Comparison of ENCODE assay signal across 8 mouse cellular contexts in genomic region chr3:138527667-138528231, GRCm38 (mm10). TPM values are rescaled to one million over a fixed set of nuclear protein-coding genes. Genes with fewer than 3 reads are reported as not detected.
DNase-seq lines count a peak whose midpoint lies in the region; ATAC-seq lines count a peak whose summit lies in the region.

No protein-coding gene starts in this region.

- peak overlapping the region; percentile 95 for H3K4me3 ChIP-seq in hindbrain, embryonic 15.5 days

- WGBS in hindbrain, embryonic 15.5 days = under 1% methylated on average over 39 of the region's 64 CpGs

- DNase-seq in WW6 (ENCODE audit: low read depth, low spot score) = peak; percentile 50
- peak; percentile 67 to 71 for DNase-seq in cerebellum, postnatal 36 days
- DNase-seq in gastrocnemius, adult 18-20 months (ENCODE audit: low spot score) = peak; percentile 61
- DNase-seq in left cerebral cortex, postnatal 14 days (ENCODE audit: low spot score in 2 of 2) = peak; percentile 48 to 58
- DNase-seq in right cerebral cortex, postnatal 14 days = peak; percentile 55
- peak; percentile 65 to 71 for DNase-seq in urinary bladder, postnatal 4 days (ENCODE audit: low spot score in 2 of 2)

- H3K27me3 ChIP-seq in hindbrain, embryonic 15.5 days = no peaks in the 10 kb centered on the region

- peak overlapping the region; percentile 98 for H3K27ac ChIP-seq in hindbrain, embryonic 15.5 days (replicated peaks)

- ATAC-seq in hindbrain, embryonic 15.5 days (ENCODE audit: low FRiP score, low read depth) = peak; percentile 78
- ATAC-seq in megakaryocyte progenitor cell, adult 5-6 weeks (replicated peaks; ENCODE audit: poor library complexity) = peak; percentile 37

- H3K4me2 ChIP-seq in hindbrain, embryonic 15.5 days = peak overlapping the region; percentile 64

- no peaks in the 10 kb centered on the region for H3K36me3 ChIP-seq in hindbrain, embryonic 15.5 days

- no peaks in the 10 kb centered on the region for H3K9me3 ChIP-seq in hindbrain, embryonic 15.5 days

- intact Hi-C loops in left cerebral cortex, postnatal 14 days (cut with DNase I) = loop anchor here (10.0 kb wide), 1 partner anchor 377 kb away; no protein-coding TSS in a partner anchor

- H3K4me1 ChIP-seq in hindbrain, embryonic 15.5 days (replicated peaks) = peaks cover 28% of the 10 kb centered on the region

- peak overlapping the region; percentile 89 for H3K9ac ChIP-seq in hindbrain, embryonic 15.5 days

RNA-seq across cellular contexts. Expression of gene Eif4e, which starts 1.8 kb away (rescaled TPM):
- 100 to 1,000 TPM; 119 to 137 TPM for total RNA-seq in gastrocnemius, adult 18-20 months (2021)
- 351 and 363 TPM in 2 replicates for polyA plus RNA-seq in hindbrain, embryonic 15.5 days (2015; fragmentation: Nextera tagmentation; extraction: Ambion mirVana)
- total RNA-seq in left cerebral cortex, postnatal 14 days (2021) = 100 to 1,000 TPM; 154 to 172 TPM
- 424 and 430 TPM in 2 replicates for total RNA-seq in megakaryocyte progenitor cell, adult 5-6 weeks (2015)
- 161 and 224 TPM in 2 replicates for total RNA-seq in megakaryocyte progenitor cell, adult 5-6 weeks (2017)

RNA-seq across cellular contexts. Expression of gene Metap1, which starts 38.4 kb away (rescaled TPM):
- 10 to 100 TPM; 45.5 to 46.4 TPM for total RNA-seq in gastrocnemius, adult 18-20 months (2021)
- 44.8 and 46.2 TPM in 2 replicates for polyA plus RNA-seq in hindbrain, embryonic 15.5 days (2015; fragmentation: Nextera tagmentation; extraction: Ambion mirVana)
- total RNA-seq in left cerebral cortex, postnatal 14 days (2021) = 10 to 100 TPM; 40.7 to 41.9 TPM
- 42.0 and 45.9 TPM in 2 replicates for total RNA-seq in megakaryocyte progenitor cell, adult 5-6 weeks (2015)
- 47.6 and 61.4 TPM in 2 replicates for total RNA-seq in megakaryocyte progenitor cell, adult 5-6 weeks (2017)

Comparison
In these comparisons a context has a peak if more than half of its experiments do, and no peak if none do; other contexts are left out.
1. Peak in every context shown above with its lines: DNase-seq, ATAC-seq, H3K4me3 ChIP-seq and H3K27ac ChIP-seq.